Mouse (Mus musculus): Measurements from ENCODE around the gene Lrrc15. TPM values are rescaled to one million over a fixed set of nuclear protein-coding genes. Genes with fewer than 3 reads are reported as not detected.

Lrrc15 gene
- polyA plus RNA-seq, 1 experiment from 2014 or later: 0.89 TPM

DNA sequence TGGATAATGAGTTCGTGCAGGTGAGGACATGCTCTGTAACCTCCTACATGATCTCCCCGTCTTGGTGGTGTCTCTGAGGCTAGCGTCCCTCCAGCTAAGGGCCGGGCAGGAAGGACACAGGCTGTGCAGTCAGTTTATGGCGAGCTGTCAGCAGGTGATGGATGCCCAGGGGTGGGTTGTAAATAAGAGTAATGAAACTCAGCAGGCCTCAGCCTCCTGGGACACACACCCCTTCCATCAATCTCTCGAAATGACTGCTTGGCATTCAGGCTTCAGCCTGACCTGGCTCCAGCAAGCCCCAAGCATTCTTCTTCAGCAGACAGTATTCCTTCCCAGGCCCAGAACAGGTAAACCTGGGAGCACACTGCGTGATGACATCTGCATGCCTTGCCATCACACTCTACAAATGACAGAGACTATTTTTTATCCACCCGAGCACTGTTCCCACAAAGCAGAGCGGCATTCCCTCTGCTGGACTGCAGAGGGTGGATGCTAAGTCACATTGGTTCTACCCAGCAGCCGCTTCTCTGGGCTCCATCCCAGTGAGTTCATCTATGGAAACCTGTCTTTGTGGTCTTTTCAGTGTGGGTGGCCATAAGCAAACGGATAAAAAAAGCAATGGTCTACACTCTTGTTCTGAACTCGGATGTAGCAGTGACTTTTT is 38.9 kb downstream of the Lrrc15 start:
- WGBS: 17% methylated on average over 12 of the region's 12 CpGs
- no peak overlapping the region for H3K9ac ChIP-seq (ENCODE audit: low read length)

DNA sequence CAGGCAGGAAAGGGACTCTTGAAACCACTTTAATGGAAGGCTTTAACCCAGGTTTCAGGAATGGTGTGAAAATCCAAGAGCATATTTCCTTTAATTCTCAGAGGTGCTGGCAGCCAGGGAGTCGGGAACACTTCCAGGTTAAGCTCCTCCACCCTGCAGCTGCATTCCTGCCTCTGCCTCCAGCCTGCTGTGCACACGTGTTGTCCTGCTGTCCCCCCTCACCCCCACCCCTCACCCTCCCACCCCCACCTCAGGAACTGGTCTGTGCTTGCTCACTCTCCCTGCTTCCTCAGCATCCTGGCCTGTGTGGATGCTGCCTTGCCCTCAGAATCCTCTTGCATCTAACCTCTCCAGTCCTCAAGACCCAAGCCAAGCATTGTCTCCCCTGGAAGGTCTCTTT is 41.4 kb downstream of the Lrrc15 start:
- Histone ChIP-seq H3K27ac (replicated peaks; ENCODE audit: low read depth, low read length) (no peak overlapping the region; the same call in 1 of the 2 replicates), H3K4me3 (ENCODE audit: low read depth, low read length) (no peak overlapping the region), H3K36me3 (ENCODE audit: control insufficient read depth, insufficient read depth, low read length) (no peaks in the 10 kb centered on the region), H3K4me1 (ENCODE audit: control insufficient read depth, insufficient read depth, low read length) (peaks cover 25% of the 10 kb centered on the region), H3K9ac (ENCODE audit: low read length) (no peak overlapping the region), H3K9me3 (ENCODE audit: control insufficient read depth, low read length) (no peaks in the 10 kb centered on the region), H3K4me2 (ENCODE audit: low read depth, severe bottlenecking) (no peak overlapping the region), H3K27me3 (ENCODE audit: control insufficient read depth, insufficient read depth, low read length) (no peaks in the 10 kb centered on the region)
- 8% methylated on average over 2 of the region's 2 CpGs for WGBS
- DNase-seq (ENCODE audit: low spot score): peak; percentile 49
- peak; percentile 72 for ATAC-seq (ENCODE audit: insufficient number of reproducible peaks, low FRiP score, low TSS enrichment, low read depth)

More for the DNA sequence above, 38.9 kb downstream of the Lrrc15 start:
- Histone ChIP-seq H3K4me2 (ENCODE audit: low read depth, severe bottlenecking) (peak overlapping the region; percentile 7; the same call in 1 of the 2 replicates), H3K4me3 (ENCODE audit: low read depth, low read length) (no peak overlapping the region), H3K36me3 (ENCODE audit: control insufficient read depth, insufficient read depth, low read length) (no peaks in the 10 kb centered on the region), H3K27ac (replicated peaks; ENCODE audit: low read depth, low read length) (no peak overlapping the region), H3K27me3 (ENCODE audit: control insufficient read depth, insufficient read depth, low read length) (no peaks in the 10 kb centered on the region), H3K4me1 (ENCODE audit: control insufficient read depth, insufficient read depth, low read length) (peaks cover 30% of the 10 kb centered on the region), H3K9me3 (ENCODE audit: control insufficient read depth, low read length) (no peaks in the 10 kb centered on the region)
- ATAC-seq (ENCODE audit: insufficient number of reproducible peaks, low FRiP score, low TSS enrichment, low read depth): peak; percentile 56; the same call in 1 of the 2 replicates
- peak; percentile 82 for DNase-seq (ENCODE audit: low spot score)

DNA sequence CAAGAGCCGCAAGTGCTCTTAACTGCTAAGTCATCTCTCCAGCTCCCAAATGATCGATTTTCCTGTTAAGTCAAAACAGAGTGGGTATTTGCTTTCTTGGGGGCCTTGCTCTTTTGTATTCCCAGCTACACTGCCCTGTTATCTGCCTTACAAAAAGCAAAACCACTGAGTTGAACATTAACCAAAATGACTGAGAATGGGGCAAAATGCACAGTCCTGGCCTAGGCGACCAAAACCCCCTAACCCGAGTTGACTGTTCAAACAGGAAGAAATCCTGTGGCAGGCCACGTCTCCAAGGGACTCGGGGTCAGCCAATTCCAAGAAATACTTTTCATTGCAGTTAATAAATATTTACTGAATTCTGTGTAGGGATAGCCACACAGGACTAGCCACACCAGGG is 44.3 kb downstream of the Lrrc15 start:
- no peaks in the 10 kb centered on the region for H3K9me3 ChIP-seq (ENCODE audit: control insufficient read depth, low read length)
- whole genome bisulfite sequencing: 85% methylated on average over 6 of the region's 6 CpGs
- peaks cover 34% of the 10 kb centered on the region for H3K4me1 ChIP-seq (ENCODE audit: control insufficient read depth, insufficient read depth, low read length)
- no peak for DNase-seq (ENCODE audit: low spot score)
- no peak for ATAC-seq (ENCODE audit: insufficient number of reproducible peaks, low FRiP score, low TSS enrichment, low read depth)
- H3K27me3 ChIP-seq (ENCODE audit: control insufficient read depth, insufficient read depth, low read length): no peaks in the 10 kb centered on the region
- H3K9ac ChIP-seq (ENCODE audit: low read length): no peak overlapping the region
- H3K4me3 ChIP-seq (ENCODE audit: low read depth, low read length): no peak overlapping the region
- no peaks in the 10 kb centered on the region for H3K36me3 ChIP-seq (ENCODE audit: control insufficient read depth, insufficient read depth, low read length)
- no peak overlapping the region for H3K4me2 ChIP-seq (ENCODE audit: low read depth, severe bottlenecking)
- H3K27ac ChIP-seq (replicated peaks; ENCODE audit: low read depth, low read length): no peak overlapping the region

DNA sequence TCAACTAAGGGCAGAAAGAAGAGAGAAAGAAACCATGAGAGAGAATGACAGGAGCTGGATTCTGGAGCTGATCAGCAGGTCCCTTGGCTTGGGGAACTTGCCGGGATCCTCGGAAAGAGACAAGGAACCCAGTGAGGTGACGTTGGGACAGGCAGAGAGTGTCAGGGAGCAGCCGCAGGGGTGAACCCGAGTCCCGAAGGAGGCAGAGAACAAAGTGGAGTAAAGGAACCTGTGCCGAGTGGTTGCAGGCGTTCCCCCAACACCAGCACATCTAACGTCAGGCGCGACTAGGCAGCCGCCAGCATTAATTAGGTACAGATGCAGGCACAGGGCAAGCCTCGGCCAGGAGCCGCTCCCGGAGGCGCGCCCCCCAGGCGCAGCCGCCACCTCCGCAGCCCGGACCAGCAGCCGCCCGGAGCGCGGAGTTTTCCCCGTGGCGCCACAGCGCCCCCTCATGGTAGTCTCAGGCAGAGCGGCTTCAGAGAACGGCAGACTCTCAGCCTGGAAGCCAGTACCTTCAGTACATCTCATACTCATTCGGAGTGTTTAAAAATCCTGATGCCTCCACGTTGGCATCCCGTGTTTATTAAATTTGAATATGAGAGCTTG is 46.9 kb downstream of the Lrrc15 start:
- Histone ChIP-seq H3K9me3 (ENCODE audit: control insufficient read depth, low read length) (no peaks in the 10 kb centered on the region), H3K27me3 (ENCODE audit: control insufficient read depth, insufficient read depth, low read length) (no peaks in the 10 kb centered on the region), H3K4me2 (ENCODE audit: low read depth, severe bottlenecking) (peak overlapping the region; percentile 49), H3K4me3 (ENCODE audit: low read depth, low read length) (peak overlapping the region; percentile 9; the same call in 1 of the 2 replicates), H3K4me1 (ENCODE audit: control insufficient read depth, insufficient read depth, low read length) (peaks cover 30% of the 10 kb centered on the region), H3K27ac (replicated peaks; ENCODE audit: low read depth, low read length) (peak overlapping the region; percentile 71), H3K9ac (ENCODE audit: low read length) (peak overlapping the region; percentile 35; the same call in 1 of the 2 replicates), H3K36me3 (ENCODE audit: control insufficient read depth, insufficient read depth, low read length) (no peaks in the 10 kb centered on the region)
- ATAC-seq (ENCODE audit: insufficient number of reproducible peaks, low FRiP score, low TSS enrichment, low read depth) (peak; percentile 84), DNase-seq (ENCODE audit: low spot score) (peak; percentile 97)
- 2% methylated on average over 33 of the region's 33 CpGs for WGBS

DNA sequence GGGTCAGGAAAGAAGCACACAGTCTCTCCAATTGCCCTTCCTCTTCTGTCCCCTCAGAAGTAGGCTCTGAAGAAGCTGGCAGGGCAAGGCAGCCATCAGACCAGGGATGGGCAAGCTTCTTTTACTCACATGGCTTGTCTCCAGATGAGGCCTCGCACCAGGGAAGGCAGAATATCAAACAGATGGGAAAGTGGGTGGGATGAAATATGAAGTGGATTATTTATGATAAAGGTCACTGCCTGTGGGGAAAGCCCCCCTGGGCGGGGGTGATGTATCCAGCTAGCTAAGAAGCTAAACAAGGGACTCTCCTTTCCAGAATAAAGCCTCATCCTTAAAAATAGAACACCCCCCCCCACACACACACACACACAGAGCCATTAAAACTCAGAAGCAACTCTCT is 47.5 kb downstream of the Lrrc15 start:
- Histone ChIP-seq H3K4me2 (ENCODE audit: low read depth, severe bottlenecking) (peak overlapping the region; percentile 49; the same call in 1 of the 2 replicates), H3K9me3 (ENCODE audit: control insufficient read depth, low read length) (no peaks in the 10 kb centered on the region), H3K4me3 (ENCODE audit: low read depth, low read length) (no peak overlapping the region), H3K27ac (replicated peaks; ENCODE audit: low read depth, low read length) (peak overlapping the region; percentile 71; the same call in 1 of the 2 replicates), H3K36me3 (ENCODE audit: control insufficient read depth, insufficient read depth, low read length) (no peaks in the 10 kb centered on the region), H3K27me3 (ENCODE audit: control insufficient read depth, insufficient read depth, low read length) (no peaks in the 10 kb centered on the region), H3K4me1 (ENCODE audit: control insufficient read depth, insufficient read depth, low read length) (peaks cover 31% of the 10 kb centered on the region), H3K9ac (ENCODE audit: low read length) (no peak overlapping the region)
- DNase-seq (ENCODE audit: low spot score) (no peak), ATAC-seq (ENCODE audit: insufficient number of reproducible peaks, low FRiP score, low TSS enrichment, low read depth) (no peak)
- 25% methylated on average over 2 of the region's 2 CpGs for WGBS

DNA sequence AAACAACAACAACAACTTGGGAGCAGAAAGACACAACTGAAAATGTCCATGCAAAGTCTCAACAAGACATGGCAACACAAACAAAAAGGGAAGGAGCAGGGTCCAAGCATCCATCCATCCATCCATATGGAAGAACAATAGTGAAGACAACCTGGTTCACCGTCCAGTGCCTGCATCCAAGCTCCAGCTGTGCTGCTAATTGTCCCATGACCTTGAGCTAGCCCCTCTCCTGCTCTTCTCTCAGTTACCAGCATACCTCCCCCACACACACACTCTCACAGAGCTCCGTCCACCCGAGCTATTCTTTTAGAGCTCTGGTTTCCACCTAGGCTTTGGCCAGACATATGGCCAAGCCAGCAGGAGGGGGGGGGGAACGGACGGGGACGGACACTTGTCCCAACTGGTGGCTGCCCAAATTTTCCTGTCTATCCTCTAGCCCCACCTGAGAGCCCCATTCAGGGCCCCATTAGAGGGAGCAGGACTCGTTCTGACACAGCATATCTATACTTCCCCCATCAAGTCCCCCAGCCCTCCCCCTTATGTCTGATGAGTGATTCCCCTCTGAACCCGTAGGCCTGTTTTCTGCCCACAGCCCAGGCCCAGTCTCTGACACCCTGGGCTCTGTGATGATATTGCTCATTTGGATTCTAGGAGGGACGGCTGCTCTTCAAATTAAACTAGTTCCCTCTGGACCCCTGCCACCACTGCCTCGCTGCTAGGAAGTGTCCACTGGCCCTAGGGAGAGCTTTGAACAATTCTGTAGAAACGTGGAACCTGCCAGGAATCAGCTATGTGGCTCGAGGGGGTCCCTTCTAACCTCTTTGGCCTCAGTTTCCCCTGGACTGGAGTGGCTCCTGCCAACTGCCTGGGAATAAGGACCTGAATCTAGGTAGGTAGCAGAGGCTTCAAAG is 48.2 kb downstream of the Lrrc15 start:
- H3K9ac ChIP-seq (ENCODE audit: low read length): no peak overlapping the region
- no peak overlapping the region for H3K27ac ChIP-seq (replicated peaks; ENCODE audit: low read depth, low read length)
- 35% methylated on average over 12 of the region's 12 CpGs for WGBS
- no peaks in the 10 kb centered on the region for H3K27me3 ChIP-seq (ENCODE audit: control insufficient read depth, insufficient read depth, low read length)
- ATAC-seq (ENCODE audit: insufficient number of reproducible peaks, low FRiP score, low TSS enrichment, low read depth) (no peak), DNase-seq (ENCODE audit: low spot score) (no peak)
- no peak overlapping the region for H3K4me2 ChIP-seq (ENCODE audit: low read depth, severe bottlenecking)
- H3K4me3 ChIP-seq (ENCODE audit: low read depth, low read length): no peak overlapping the region
- no peaks in the 10 kb centered on the region for H3K36me3 ChIP-seq (ENCODE audit: control insufficient read depth, insufficient read depth, low read length)
- H3K9me3 ChIP-seq (ENCODE audit: control insufficient read depth, low read length): no peaks in the 10 kb centered on the region
- H3K4me1 ChIP-seq (ENCODE audit: control insufficient read depth, insufficient read depth, low read length): peaks cover 31% of the 10 kb centered on the region

DNA sequence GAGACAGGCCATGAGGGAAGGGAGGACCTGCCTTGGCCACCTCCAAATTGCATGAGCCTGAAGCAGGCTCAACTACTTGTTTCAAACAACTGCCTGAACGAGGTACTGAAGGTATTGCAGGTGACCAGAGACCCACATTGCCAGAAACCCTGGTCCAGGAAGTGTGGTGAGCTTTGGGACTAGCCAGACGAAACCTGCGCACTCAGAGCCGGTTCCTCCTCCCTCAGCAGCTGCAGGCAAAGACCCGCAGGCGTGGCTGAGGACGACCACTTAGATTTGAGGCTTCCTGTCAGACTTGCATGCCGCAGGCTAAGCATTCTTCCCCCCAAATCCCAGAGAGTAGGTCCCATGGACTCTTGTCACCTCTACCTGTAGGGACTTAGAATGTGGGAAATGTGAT is 49.0 kb downstream of the Lrrc15 start:
- H3K4me1 ChIP-seq (ENCODE audit: control insufficient read depth, insufficient read depth, low read length): peaks cover 31% of the 10 kb centered on the region

DNA sequence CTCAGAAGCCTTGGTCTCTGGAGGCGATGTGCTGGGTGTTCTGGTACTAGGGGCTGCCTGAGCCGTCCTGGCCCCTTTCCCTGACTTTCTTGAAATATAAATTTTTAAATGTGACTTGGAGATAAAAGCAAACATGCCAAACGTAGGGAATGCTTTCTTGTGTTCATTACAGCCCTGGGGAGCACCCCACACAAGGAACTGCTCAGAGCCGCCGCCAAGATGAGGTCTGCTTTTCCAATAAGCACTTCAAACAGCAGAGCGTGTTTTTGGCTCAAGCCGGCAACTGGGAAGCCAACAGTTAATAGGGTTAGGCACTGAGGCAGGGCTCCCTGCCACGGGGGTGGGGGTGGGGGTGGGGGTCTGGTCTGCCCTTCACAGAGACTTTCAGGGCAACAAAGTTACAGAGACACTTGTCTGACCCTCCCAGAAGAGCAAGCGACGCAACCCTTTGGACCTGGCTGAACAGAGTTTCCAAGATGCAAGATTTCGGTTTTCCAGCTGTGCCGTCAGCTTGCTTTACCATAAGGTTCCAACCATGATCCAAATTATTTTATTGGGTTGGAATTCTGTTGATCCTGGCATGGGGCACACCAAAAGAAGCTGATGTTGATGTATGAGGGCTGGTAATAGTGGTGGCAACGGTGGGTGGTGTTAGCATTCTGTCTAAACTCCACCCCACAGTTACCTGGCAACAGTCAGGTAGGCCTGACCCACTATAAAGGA is 51.0 kb downstream of the Lrrc15 start:
- Histone ChIP-seq H3K27me3 (ENCODE audit: control insufficient read depth, insufficient read depth, low read length) (no peaks in the 10 kb centered on the region), H3K4me1 (ENCODE audit: control insufficient read depth, insufficient read depth, low read length) (peaks cover 31% of the 10 kb centered on the region), H3K36me3 (ENCODE audit: control insufficient read depth, insufficient read depth, low read length) (no peaks in the 10 kb centered on the region), H3K27ac (replicated peaks; ENCODE audit: low read depth, low read length) (peak overlapping the region; percentile 38; the same call in 1 of the 2 replicates), H3K9me3 (ENCODE audit: control insufficient read depth, low read length) (no peaks in the 10 kb centered on the region), H3K4me3 (ENCODE audit: low read depth, low read length) (no peak overlapping the region), H3K9ac (ENCODE audit: low read length) (no peak overlapping the region), H3K4me2 (ENCODE audit: low read depth, severe bottlenecking) (no peak overlapping the region)
- 15% methylated on average over 13 of the region's 13 CpGs for WGBS
- no peak for ATAC-seq (ENCODE audit: insufficient number of reproducible peaks, low FRiP score, low TSS enrichment, low read depth)
- DNase-seq (ENCODE audit: low spot score): no peak

More for the DNA sequence above, 49.0 kb downstream of the Lrrc15 start:
- no peak overlapping the region for H3K9ac ChIP-seq (ENCODE audit: low read length)
- H3K9me3 ChIP-seq (ENCODE audit: control insufficient read depth, low read length): no peaks in the 10 kb centered on the region
- H3K27me3 ChIP-seq (ENCODE audit: control insufficient read depth, insufficient read depth, low read length): no peaks in the 10 kb centered on the region
- H3K4me2 ChIP-seq (ENCODE audit: low read depth, severe bottlenecking): no peak overlapping the region
- H3K27ac ChIP-seq (replicated peaks; ENCODE audit: low read depth, low read length): no peak overlapping the region
- WGBS: 41% methylated on average over 8 of the region's 8 CpGs
- H3K36me3 ChIP-seq (ENCODE audit: control insufficient read depth, insufficient read depth, low read length): no peaks in the 10 kb centered on the region
- ATAC-seq (ENCODE audit: insufficient number of reproducible peaks, low FRiP score, low TSS enrichment, low read depth) (no peak), DNase-seq (ENCODE audit: low spot score) (no peak)
- H3K4me3 ChIP-seq (ENCODE audit: low read depth, low read length): no peak overlapping the region
